Mouse (Mus musculus) cerebellum, adult 2 months (tissue): ENCODE results near the gene Aen.

ENCODE experiments used
- CTCF ChIP-seq: fragments of 200-500 bp; IDR thresholded peaks from 2 replicates; pipeline ENCODE4 v1.5.1; 2011; ENCODE audit warnings: low read depth, mild to moderate bottlenecking, control low read depth, low read length, moderate library complexity, borderline replicate concordance; ENCODE audit not compliant: insufficient read depth
- POLR2A ChIP-seq: fragments of 200-500 bp; IDR thresholded peaks from 2 replicates; pipeline ENCODE4 v1.6.1; 2011; ENCODE audit warnings: low read length, control low read depth, borderline replicate concordance; ENCODE audit not compliant: insufficient read depth

DNA sequence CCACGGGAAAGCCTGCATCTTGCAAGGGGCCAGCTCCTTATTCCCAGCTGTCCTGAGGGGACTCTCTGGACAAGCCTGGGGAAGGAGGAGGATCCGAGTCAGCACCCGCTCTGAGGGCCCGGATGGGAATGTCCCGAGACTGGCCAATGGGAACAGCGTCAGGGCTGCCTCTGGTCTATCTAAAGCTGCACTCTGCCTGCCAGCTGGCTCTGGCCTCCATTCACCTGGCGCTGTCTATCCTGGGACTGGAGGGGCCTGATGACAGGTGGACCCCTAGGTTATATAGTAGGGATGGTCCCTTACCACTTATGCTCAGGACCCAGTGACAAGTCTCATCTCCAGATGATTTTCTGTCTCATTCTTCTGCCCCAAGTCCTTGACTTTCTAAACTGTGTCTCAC lies 29.1 kb downstream of the Aen start:
- no peak for TF ChIP-seq POLR2A
- no peak for TF ChIP-seq CTCF
